Mouse (Mus musculus) lung, postnatal 0 days (tissue): Measurements from ENCODE around the gene Arel1. TPM values are rescaled to one million over a fixed set of nuclear protein-coding genes. Genes with fewer than 3 reads are reported as not detected.

Experiments used
- ATAC-seq: fragments of 200-750 bp; cut with Nextera tagmentation; 2 replicates; pipeline ENCODE4 v1.8.0; 2017; ENCODE audit warnings: moderate library complexity
- DNase-seq: peaks from one replicate; pipeline ENCODE4 v3.0.0-alpha.2; 2016; ENCODE audit warnings: low spot score
- H3K27ac ChIP-seq: fragments of 300-500 bp; sonication (generic); 2 replicates; pipeline ENCODE4 v1.5.1; 2014; ENCODE audit warnings: antibody characterized with exemption, mild to moderate bottlenecking, low read length, mixed read lengths
- H3K27me3 ChIP-seq: fragments of 300-500 bp; sonication (generic); replicated peaks from 2 replicates; pipeline ENCODE4 v1.6.1; 2014; ENCODE audit warnings: low read length, mixed read lengths; ENCODE audit not compliant: insufficient read depth
- H3K36me3 ChIP-seq: fragments of 300-500 bp; sonication (generic); 2 replicates; pipeline ENCODE4 v1.6.1; 2014; ENCODE audit warnings: low read length, mixed read lengths; ENCODE audit not compliant: insufficient read depth
- H3K4me1 ChIP-seq: fragments of 300-500 bp; sonication (generic); 2 replicates; pipeline ENCODE4 v1.6.1; 2014; ENCODE audit warnings: antibody characterized with exemption, low read depth, low read length, mixed read lengths; ENCODE audit not compliant: insufficient read depth
- H3K4me2 ChIP-seq: fragments of 300-500 bp; sonication (generic); replicated peaks from 2 replicates; pipeline ENCODE4 v1.6.1; 2014; ENCODE audit warnings: low read depth, mild to moderate bottlenecking, low read length, moderate library complexity, mixed read lengths
- H3K4me3 ChIP-seq: fragments of 300-500 bp; sonication (generic); 2 replicates; pipeline ENCODE4 v1.5.1; 2014; ENCODE audit warnings: low read depth, low read length
- H3K9ac ChIP-seq: fragments of 300-500 bp; sonication (generic); replicated peaks from 2 replicates; pipeline ENCODE4 v1.6.1; 2014; ENCODE audit warnings: low read depth, mild to moderate bottlenecking
- H3K9me3 ChIP-seq: fragments of 300-500 bp; sonication (generic); 2 replicates; pipeline ENCODE4 v1.6.1; 2016; ENCODE audit warnings: low read length, mixed read lengths
- CTCF ChIP-seq: IDR thresholded peaks from 2 replicates; pipeline ENCODE4 v1.5.1; 2016; ENCODE audit warnings: antibody characterized with exemption, mild to moderate bottlenecking
- EP300 ChIP-seq: IDR thresholded peaks from 2 replicates; pipeline ENCODE4 v1.6.1; 2016; ENCODE audit warnings: antibody characterized with exemption, mild to moderate bottlenecking, control low read depth
- WGBS: fragments of 180-500 bp; shearing (Covaris S2); extraction: QIAGEN DNeasy Blood & Tissue Kit; methylation state at CpG from one replicate; pipeline ENCODE4 v1.1.7; 2014; 5-methylcytosine and 5-hydroxymethylcytosine counted together
- polyA plus RNA-seq: library from polyadenylated mRNA; unstranded; fragments of >200 nt; fragmentation: Nextera tagmentation; extraction: Ambion mirVana; gene quantifications from 2 replicates; pipeline ENCODE4 v1.2.1, GENCODE M21; 2015

The Arel1 gene
- polyA plus RNA-seq, 1 experiment from 2014 or later: 7.3 TPM

- Histone ChIP-seq H3K4me3 (no peak overlapping the region), H3K36me3 (peaks cover 13% of the 10 kb centered on the region; the same call in 1 of the 2 replicates), H3K4me1 (no peaks in the 10 kb centered on the region), H3K27ac (no peak overlapping the region), H3K9me3 (no peaks in the 10 kb centered on the region), H3K4me2 (no peak overlapping the region), H3K9ac (no peak overlapping the region), H3K27me3 (no peaks in the 10 kb centered on the region)
- no peak for DNase-seq
- ATAC-seq: no peak
- 77% methylated on average over 4 of the region's 4 CpGs for WGBS
- TF ChIP-seq EP300 (no peak), CTCF (no peak)
Measured at GRCm38 (mm10) chr12:84944150-84944812, 26.4 kb downstream of the Arel1 start.

- H3K9me3 ChIP-seq: no peaks in the 10 kb centered on the region
- TF ChIP-seq EP300: no peak
- TF ChIP-seq CTCF: no peak
- 68% methylated on average over 21 of the region's 21 CpGs for WGBS
- no peak overlapping the region for H3K4me3 ChIP-seq
- H3K27me3 ChIP-seq: no peaks in the 10 kb centered on the region
- peaks cover 13% of the 10 kb centered on the region; the same call in 1 of the 2 replicates for H3K36me3 ChIP-seq
- H3K9ac ChIP-seq: no peak overlapping the region
- no peaks in the 10 kb centered on the region for H3K4me1 ChIP-seq
- ATAC-seq (no peak), DNase-seq (peak; percentile 30)
- no peak overlapping the region for H3K27ac ChIP-seq
- no peak overlapping the region for H3K4me2 ChIP-seq
Measured at GRCm38 (mm10) chr12:84943006-84943952, 27.4 kb downstream of the Arel1 start.

- Histone ChIP-seq H3K4me3 (no peak overlapping the region), H3K27ac (no peak overlapping the region), H3K27me3 (no peaks in the 10 kb centered on the region), H3K9ac (no peak overlapping the region), H3K9me3 (no peaks in the 10 kb centered on the region), H3K4me1 (no peaks in the 10 kb centered on the region), H3K4me2 (no peak overlapping the region), H3K36me3 (peaks cover 13% of the 10 kb centered on the region; the same call in 1 of the 2 replicates)
- DNase-seq (no peak), ATAC-seq (no peak)
- TF ChIP-seq CTCF: no peak
- TF ChIP-seq EP300: no peak
- WGBS: 91% methylated on average over 13 of the region's 13 CpGs
Measured at GRCm38 (mm10) chr12:84941717-84942116, 29.0 kb downstream of the Arel1 start.

- Histone ChIP-seq H3K4me3 (no peak overlapping the region), H3K27me3 (no peaks in the 10 kb centered on the region), H3K36me3 (peaks cover 13% of the 10 kb centered on the region; the same call in 1 of the 2 replicates), H3K4me1 (no peaks in the 10 kb centered on the region), H3K9ac (no peak overlapping the region), H3K9me3 (no peaks in the 10 kb centered on the region), H3K4me2 (no peak overlapping the region), H3K27ac (no peak overlapping the region)
- WGBS: 75% methylated on average over 7 of the region's 7 CpGs
- ATAC-seq (no peak), DNase-seq (no peak)
- TF ChIP-seq CTCF (no peak), EP300 (no peak)
Measured at GRCm38 (mm10) chr12:84940343-84940742, 30.4 kb downstream of the Arel1 start.

GRCm38 (mm10) chr12:84939117-84939516, 31.6 kb downstream of the Arel1 start:
- Histone ChIP-seq H3K4me1 (no peaks in the 10 kb centered on the region), H3K27ac (no peak overlapping the region), H3K9ac (no peak overlapping the region), H3K9me3 (no peaks in the 10 kb centered on the region), H3K36me3 (peaks cover 17% of the 10 kb centered on the region; the same call in 1 of the 2 replicates), H3K4me3 (no peak overlapping the region), H3K4me2 (no peak overlapping the region), H3K27me3 (no peaks in the 10 kb centered on the region)
- TF ChIP-seq CTCF (no peak), EP300 (no peak)
- DNase-seq (no peak), ATAC-seq (no peak)
- 86% methylated on average over 7 of the region's 7 CpGs for WGBS

GRCm38 (mm10) chr12:84935343-84935742, 35.4 kb downstream of the Arel1 start:
- H3K27ac ChIP-seq: no peak overlapping the region
- H3K4me2 ChIP-seq: no peak overlapping the region
- 74% methylated on average over 5 of the region's 5 CpGs for WGBS
- no peaks in the 10 kb centered on the region for H3K4me1 ChIP-seq
- no peaks in the 10 kb centered on the region for H3K27me3 ChIP-seq
- no peak for ATAC-seq
- H3K9ac ChIP-seq: no peak overlapping the region
- H3K36me3 ChIP-seq: peaks cover 28% of the 10 kb centered on the region; the same call in 1 of the 2 replicates
- H3K9me3 ChIP-seq: no peaks in the 10 kb centered on the region
- H3K4me3 ChIP-seq: no peak overlapping the region
- TF ChIP-seq EP300: no peak
- TF ChIP-seq CTCF: no peak
- no peak for DNase-seq
